Mouse (Mus musculus): Measurements from ENCODE around the gene Gm26620.

Gene Gm26620

GRCm38 (mm10) chr1:170912891-170913615 lies 28.2 kb downstream of the Gm26620 start, which contains the start of gene Fcrlb:
Gene Fcrlb, minus strand, starts transcription at chr1:170912941.
- no peak for DNase-seq

GRCm38 (mm10) chr1:170915657-170916056 lies 30.8 kb downstream of the Gm26620 start:
- DNase-seq: no peak

- DNase-seq: no peak
Measured at GRCm38 (mm10) chr1:170919308-170919707, 34.4 kb downstream of the Gm26620 start.

- no peak for DNase-seq
Measured at GRCm38 (mm10) chr1:170924485-170924884, 39.6 kb downstream of the Gm26620 start.

- DNase-seq: no peak
Measured at GRCm38 (mm10) chr1:170926941-170927340, 42.1 kb downstream of the Gm26620 start.

GRCm38 (mm10) chr1:170927378-170927777 lies 42.5 kb downstream of the Gm26620 start, which contains the start of gene Fcrla:
Gene Fcrla, minus strand, starts transcription at chr1:170927583.
- DNase-seq: no peak

- DNase-seq: no peak
Measured at GRCm38 (mm10) chr1:170928467-170928866, 43.6 kb downstream of the Gm26620 start.

- DNase-seq: no peak
Measured at GRCm38 (mm10) chr1:170929245-170929644, 44.4 kb downstream of the Gm26620 start.

- DNase-seq: no peak
Measured at GRCm38 (mm10) chr1:170932043-170932442, 47.2 kb downstream of the Gm26620 start.

- no peak for DNase-seq
Measured at GRCm38 (mm10) chr1:170933386-170933920, 48.6 kb downstream of the Gm26620 start.

GRCm38 (mm10) chr1:170933940-170934339 lies 49.1 kb downstream of the Gm26620 start:
- no peak for DNase-seq

GRCm38 (mm10) chr1:170934383-170934782 lies 49.5 kb downstream of the Gm26620 start:
- DNase-seq: no peak

Measured in kidney, adult 18-20 months (tissue).